Mouse (Mus musculus) stomach, embryonic 16.5 days (tissue): ENCODE results near the gene Arhgap42. TPM values are rescaled to one million over a fixed set of nuclear protein-coding genes. Genes with fewer than 3 reads are reported as not detected.

Source experiments
- ATAC-seq: fragments of 200-750 bp; cut with Nextera tagmentation; 2 replicates; pipeline ENCODE4 v1.8.0; 2017; ENCODE audit warnings: moderate number of reproducible peaks, moderate TSS enrichment; ENCODE audit not compliant: insufficient read depth, low FRiP score
- H3K27ac ChIP-seq: fragments of 300-500 bp; sonication (generic); 2 replicates; pipeline ENCODE4 v1.5.1; 2014; ENCODE audit warnings: low read length
- H3K27me3 ChIP-seq: fragments of 300-500 bp; sonication (generic); 2 replicates; pipeline ENCODE4 v1.6.1; 2014; ENCODE audit warnings: low read length, control low read depth, mixed read lengths; ENCODE audit not compliant: control insufficient read depth, insufficient read depth
- H3K36me3 ChIP-seq: fragments of 300-500 bp; sonication (generic); 2 replicates; pipeline ENCODE4 v1.6.1; 2014; ENCODE audit warnings: low read length; ENCODE audit not compliant: control insufficient read depth, insufficient read depth
- H3K4me1 ChIP-seq: fragments of 300-500 bp; sonication (generic); 2 replicates; pipeline ENCODE4 v1.6.1; 2014; ENCODE audit warnings: low read length, control low read depth, mixed read lengths; ENCODE audit not compliant: control insufficient read depth, insufficient read depth
- H3K4me2 ChIP-seq: fragments of 300-500 bp; sonication (generic); 2 replicates; pipeline ENCODE4 v1.6.1; 2014; ENCODE audit warnings: low read depth, low read length, mixed read lengths
- H3K4me3 ChIP-seq: fragments of 300-500 bp; sonication (generic); replicated peaks from 2 replicates; pipeline ENCODE4 v1.5.1; 2014; ENCODE audit warnings: mild to moderate bottlenecking, low read length
- H3K9ac ChIP-seq: fragments of 300-500 bp; sonication (generic); 2 replicates; pipeline ENCODE4 v1.6.1; 2014; ENCODE audit warnings: low read length
- H3K9me3 ChIP-seq: fragments of 300-500 bp; sonication (generic); replicated peaks from 2 replicates; pipeline ENCODE4 v1.6.1; 2016; ENCODE audit warnings: low read length, control low read depth; ENCODE audit not compliant: control insufficient read depth
- WGBS: fragments of 180-500 bp; shearing (Covaris S2); extraction: QIAGEN DNeasy Blood & Tissue Kit; methylation state at CpG from one replicate; pipeline ENCODE4 v1.1.7; 2014; 5-methylcytosine and 5-hydroxymethylcytosine counted together
- polyA plus RNA-seq: library from polyadenylated mRNA; unstranded; fragments of >200 nt; fragmentation: Nextera tagmentation; extraction: Ambion mirVana; gene quantifications from 2 replicates; pipeline ENCODE4 v1.2.1, GENCODE M21; 2015

Gene Arhgap42
- polyA plus RNA-seq, 1 experiment from 2014 or later: 27.2 TPM

DNA sequence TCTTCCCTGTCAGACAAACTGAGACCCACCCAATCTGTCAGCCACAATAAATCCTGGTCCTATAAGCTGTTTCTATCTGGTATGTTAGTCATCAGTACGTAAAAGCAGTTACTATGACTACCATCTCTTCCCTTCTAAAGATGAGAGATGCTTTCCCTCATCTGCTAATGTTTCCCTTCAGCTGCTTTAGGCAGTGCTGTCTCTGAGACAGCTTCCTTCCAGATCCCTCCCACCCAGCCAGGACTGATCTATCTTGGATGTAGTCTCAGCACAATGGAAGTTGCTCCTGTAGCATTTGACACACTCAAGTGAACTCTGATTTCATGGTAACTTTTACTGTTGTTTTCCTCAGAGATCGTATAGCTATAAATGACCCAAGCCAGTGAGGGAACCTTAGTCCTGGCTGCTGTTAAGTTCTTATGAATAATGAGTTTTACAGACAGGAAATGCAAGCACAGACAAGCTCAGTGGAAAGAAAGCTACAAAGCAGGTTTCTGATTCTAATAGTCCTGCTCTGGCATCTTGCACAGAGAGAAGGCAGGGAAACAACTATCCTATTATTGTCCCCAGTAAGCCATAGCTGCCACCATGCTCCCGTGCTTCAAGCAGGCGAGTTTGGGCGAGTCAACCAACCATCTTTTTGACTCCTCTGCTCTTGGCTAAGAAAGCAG is 67.6 kb downstream of the Arhgap42 start:
- no peak for ATAC-seq
- no peak overlapping the region for H3K4me2 ChIP-seq
- H3K27ac ChIP-seq: peak overlapping the region; percentile 61
- H3K9me3 ChIP-seq: no peaks in the 10 kb centered on the region
- no peak overlapping the region for H3K4me3 ChIP-seq
- no peaks in the 10 kb centered on the region for H3K36me3 ChIP-seq
- no peaks in the 10 kb centered on the region for H3K27me3 ChIP-seq
- peaks cover 9% of the 10 kb centered on the region for H3K4me1 ChIP-seq
- 50% methylated on average over 5 of the region's 5 CpGs for WGBS
- no peak overlapping the region for H3K9ac ChIP-seq

DNA sequence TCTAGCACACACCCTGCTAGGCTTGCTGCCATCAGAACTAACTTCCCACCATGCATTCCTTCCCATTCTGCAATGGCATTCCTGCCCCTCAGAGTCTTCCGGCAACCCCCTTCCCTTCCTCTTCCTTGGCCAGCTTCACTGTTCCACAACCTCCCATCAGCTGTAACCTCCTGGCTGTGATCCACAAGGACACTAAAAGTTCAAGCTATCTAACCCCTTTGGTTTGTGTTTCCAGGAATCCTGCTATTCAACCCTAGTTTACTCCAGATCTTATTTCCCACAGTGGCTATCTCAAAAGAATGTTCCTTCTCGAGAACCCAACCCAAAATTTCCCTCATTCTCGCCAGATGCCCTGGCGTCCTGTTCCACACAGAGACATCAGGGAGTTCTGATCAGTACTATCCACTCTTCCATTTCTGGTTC is 73.2 kb downstream of the Arhgap42 start:
- peaks cover 11% of the 10 kb centered on the region; the same call in 1 of the 2 replicates for H3K4me1 ChIP-seq
- H3K36me3 ChIP-seq: no peaks in the 10 kb centered on the region
- no peak overlapping the region for H3K4me2 ChIP-seq
- no peak overlapping the region for H3K27ac ChIP-seq
- no peaks in the 10 kb centered on the region for H3K9me3 ChIP-seq
- no peak overlapping the region for H3K4me3 ChIP-seq
- no peak for ATAC-seq
- no peak overlapping the region for H3K9ac ChIP-seq
- 69% methylated on average over 4 of the region's 4 CpGs for WGBS
- H3K27me3 ChIP-seq: no peaks in the 10 kb centered on the region

DNA sequence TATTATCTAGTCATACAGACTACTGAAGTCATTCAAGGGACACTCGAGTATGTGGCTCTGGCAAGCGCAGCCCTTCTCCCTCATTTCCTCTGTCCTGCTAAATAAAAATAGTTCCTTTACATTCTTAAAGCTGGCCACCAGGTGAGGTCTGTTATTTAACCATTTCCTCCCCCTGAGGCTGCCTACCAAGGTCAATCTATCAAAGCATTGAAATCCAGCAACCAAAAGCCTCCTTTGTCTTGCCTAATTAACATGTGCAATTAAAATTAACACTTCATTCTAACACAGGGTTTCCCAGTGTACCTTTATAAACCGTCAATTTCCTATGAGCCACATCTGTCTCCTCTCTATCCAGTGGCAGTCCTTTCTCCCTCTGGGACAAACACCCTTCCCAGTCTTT is 78.2 kb downstream of the Arhgap42 start:
- H3K4me3 ChIP-seq: no peak overlapping the region
- H3K9ac ChIP-seq: no peak overlapping the region
- H3K4me2 ChIP-seq: no peak overlapping the region
- H3K36me3 ChIP-seq: no peaks in the 10 kb centered on the region
- peaks cover 10% of the 10 kb centered on the region; the same call in 1 of the 2 replicates for H3K4me1 ChIP-seq
- ATAC-seq: no peak
- no peak overlapping the region for H3K27ac ChIP-seq
- no peaks in the 10 kb centered on the region for H3K27me3 ChIP-seq
- 63% methylated on average over 3 of the region's 3 CpGs for WGBS
- no peaks in the 10 kb centered on the region for H3K9me3 ChIP-seq

DNA sequence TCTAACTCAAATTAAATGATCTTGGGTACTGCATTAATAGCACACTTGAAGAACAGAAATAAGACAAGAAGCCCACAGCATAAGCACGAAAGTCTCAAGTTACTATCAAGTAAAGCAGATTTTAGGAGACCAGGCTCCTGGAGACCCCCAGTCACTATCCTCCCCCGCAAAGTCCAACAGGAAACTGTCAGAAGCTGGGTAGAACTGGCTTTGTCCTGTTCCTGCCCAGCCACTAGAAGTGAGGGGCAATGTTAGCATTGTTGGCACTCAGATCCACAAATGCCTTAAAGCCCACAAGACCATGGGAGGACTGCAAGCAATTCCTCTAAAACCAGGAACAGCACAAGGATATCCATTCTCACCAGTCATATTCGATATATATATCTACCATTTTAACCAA is 80.7 kb downstream of the Arhgap42 start:
- H3K4me3 ChIP-seq: no peak overlapping the region
- no peaks in the 10 kb centered on the region for H3K27me3 ChIP-seq
- H3K4me1 ChIP-seq: peaks cover 4% of the 10 kb centered on the region; the same call in 1 of the 2 replicates
- no peaks in the 10 kb centered on the region for H3K9me3 ChIP-seq
- H3K4me2 ChIP-seq: no peak overlapping the region
- 78% methylated on average over 3 of the region's 3 CpGs for WGBS
- no peak overlapping the region for H3K9ac ChIP-seq
- ATAC-seq: no peak
- no peaks in the 10 kb centered on the region for H3K36me3 ChIP-seq
- H3K27ac ChIP-seq: no peak overlapping the region

DNA sequence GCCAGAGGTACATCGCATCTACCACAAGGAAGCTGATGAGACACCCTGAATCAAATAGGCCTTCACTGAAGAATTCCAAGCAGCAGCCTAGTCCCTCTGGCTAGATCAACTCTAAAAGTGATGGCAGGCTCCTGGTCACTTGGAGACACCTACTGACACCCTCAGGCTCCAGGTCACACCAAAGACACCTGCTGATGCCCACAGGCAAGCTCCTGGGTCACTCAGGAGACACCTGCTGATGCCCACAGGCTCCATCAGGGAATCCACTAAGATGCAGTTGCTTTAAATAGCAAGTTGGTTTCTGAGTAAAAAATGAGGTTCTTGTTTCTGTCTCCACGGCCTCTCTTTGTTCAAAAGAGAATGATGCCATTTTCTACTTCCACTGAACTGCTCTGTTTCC is 81.5 kb downstream of the Arhgap42 start:
- H3K4me3 ChIP-seq: no peak overlapping the region
- no peaks in the 10 kb centered on the region for H3K27me3 ChIP-seq
- peaks cover 4% of the 10 kb centered on the region; the same call in 1 of the 2 replicates for H3K4me1 ChIP-seq
- H3K9ac ChIP-seq: no peak overlapping the region
- 68% methylated on average over 2 of the region's 2 CpGs for WGBS
- H3K27ac ChIP-seq: no peak overlapping the region
- no peaks in the 10 kb centered on the region for H3K9me3 ChIP-seq
- no peak overlapping the region for H3K4me2 ChIP-seq
- no peak for ATAC-seq
- no peaks in the 10 kb centered on the region for H3K36me3 ChIP-seq

DNA sequence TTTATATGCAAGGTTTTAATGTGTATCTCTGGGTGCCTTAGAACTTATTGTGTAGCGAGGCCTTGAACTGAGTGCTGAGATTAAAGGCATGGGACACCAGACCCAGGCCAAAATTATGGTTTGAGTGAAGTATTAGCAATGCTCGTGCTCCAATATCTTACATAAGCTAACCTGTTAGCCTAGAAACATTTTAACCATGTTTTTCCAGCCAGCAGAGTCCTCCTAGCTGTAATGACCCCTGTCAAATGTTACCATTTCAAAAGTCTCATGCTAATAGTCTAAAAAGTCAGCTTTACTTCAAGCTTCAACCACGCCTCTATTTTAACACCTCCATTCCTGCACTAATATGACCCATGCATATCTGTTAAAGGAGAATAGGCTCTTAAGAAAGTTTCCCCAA is 84.3 kb downstream of the Arhgap42 start:
- H3K27me3 ChIP-seq: no peaks in the 10 kb centered on the region
- H3K4me3 ChIP-seq: no peak overlapping the region
- no peaks in the 10 kb centered on the region for H3K9me3 ChIP-seq
- peaks cover 4% of the 10 kb centered on the region; the same call in 1 of the 2 replicates for H3K4me1 ChIP-seq
- WGBS: 80% methylated on average over 3 of the region's 3 CpGs
- no peak overlapping the region for H3K4me2 ChIP-seq
- ATAC-seq: no peak
- no peak overlapping the region for H3K9ac ChIP-seq
- no peak overlapping the region for H3K27ac ChIP-seq
- H3K36me3 ChIP-seq: no peaks in the 10 kb centered on the region

DNA sequence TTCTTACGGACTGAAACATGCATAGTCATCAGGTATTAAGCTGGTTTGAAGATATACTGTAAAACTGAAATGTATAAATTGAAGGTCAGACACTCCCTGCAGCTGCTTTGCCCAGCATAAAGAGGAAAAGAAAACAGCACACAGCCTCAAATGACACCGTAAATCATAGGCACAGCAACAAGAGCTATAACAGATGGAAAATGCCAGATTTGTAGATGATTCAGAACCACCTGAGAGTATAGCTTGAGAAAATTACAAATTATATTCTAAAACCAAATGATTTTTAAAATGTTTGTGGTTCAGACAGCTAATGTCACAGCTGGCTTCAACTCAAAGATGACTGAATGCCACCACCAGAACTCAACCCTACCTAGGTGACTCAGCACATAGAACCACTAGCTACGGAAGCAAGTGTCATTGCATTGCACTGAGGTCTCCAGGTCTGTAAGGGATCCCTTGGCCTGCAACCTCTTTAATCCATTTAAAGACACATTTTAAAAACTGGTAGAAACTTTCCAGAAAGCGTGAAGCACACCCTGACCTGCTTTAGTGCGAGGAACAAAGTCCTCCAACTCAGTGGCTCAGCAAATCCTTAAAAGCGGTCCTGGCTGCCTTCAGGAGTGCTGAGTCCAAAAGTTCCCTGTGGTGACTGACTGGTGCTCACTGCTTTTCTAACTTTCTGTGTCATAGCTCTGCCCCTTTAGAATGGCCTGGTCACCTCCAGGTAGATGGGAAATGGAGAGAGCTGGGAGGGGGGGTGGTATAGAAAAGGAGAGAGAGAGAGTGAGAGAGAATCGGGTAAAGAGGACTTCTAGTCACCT is 94.4 kb downstream of the Arhgap42 start:
- WGBS: 83% methylated on average over 7 of the region's 7 CpGs

DNA sequence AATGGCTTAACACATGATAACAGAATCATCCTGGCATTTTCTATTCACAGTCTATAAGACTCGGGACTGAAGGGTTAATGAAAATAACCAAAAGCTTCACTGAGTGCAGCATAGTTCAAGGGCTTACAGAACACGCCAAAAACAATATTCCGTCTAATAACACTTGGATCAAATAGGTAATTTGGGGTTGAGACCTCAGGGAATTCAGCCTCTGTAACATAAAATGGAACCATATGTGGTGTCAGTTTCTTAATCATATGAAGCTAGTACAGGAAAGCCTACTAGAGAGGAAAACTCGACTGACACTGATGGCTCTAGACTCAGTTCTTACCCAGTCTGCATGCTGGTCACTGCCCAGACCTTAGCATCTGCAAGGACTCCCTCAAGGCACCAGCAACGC is 95.8 kb downstream of the Arhgap42 start:
- no peak overlapping the region for H3K27ac ChIP-seq
- H3K4me1 ChIP-seq: 0 out of 2 replicates have a peak, but pooled peaks cover 6% of the 10 kb centered on the region
- H3K9ac ChIP-seq: no peak overlapping the region
- 71% methylated on average over 5 of the region's 5 CpGs for WGBS
- H3K36me3 ChIP-seq: no peaks in the 10 kb centered on the region
- no peaks in the 10 kb centered on the region for H3K9me3 ChIP-seq
- H3K4me3 ChIP-seq: no peak overlapping the region
- H3K27me3 ChIP-seq: no peaks in the 10 kb centered on the region
- no peak for ATAC-seq
- no peak overlapping the region for H3K4me2 ChIP-seq

More for the DNA sequence above, 94.4 kb downstream of the Arhgap42 start:
- Histone ChIP-seq H3K9me3 (no peaks in the 10 kb centered on the region), H3K27me3 (no peaks in the 10 kb centered on the region), H3K4me3 (no peak overlapping the region), H3K4me1 (0 out of 2 replicates have a peak, but pooled peaks cover 6% of the 10 kb centered on the region), H3K4me2 (no peak overlapping the region), H3K36me3 (no peaks in the 10 kb centered on the region), H3K9ac (no peak overlapping the region), H3K27ac (no peak overlapping the region)
- ATAC-seq: no peak

DNA sequence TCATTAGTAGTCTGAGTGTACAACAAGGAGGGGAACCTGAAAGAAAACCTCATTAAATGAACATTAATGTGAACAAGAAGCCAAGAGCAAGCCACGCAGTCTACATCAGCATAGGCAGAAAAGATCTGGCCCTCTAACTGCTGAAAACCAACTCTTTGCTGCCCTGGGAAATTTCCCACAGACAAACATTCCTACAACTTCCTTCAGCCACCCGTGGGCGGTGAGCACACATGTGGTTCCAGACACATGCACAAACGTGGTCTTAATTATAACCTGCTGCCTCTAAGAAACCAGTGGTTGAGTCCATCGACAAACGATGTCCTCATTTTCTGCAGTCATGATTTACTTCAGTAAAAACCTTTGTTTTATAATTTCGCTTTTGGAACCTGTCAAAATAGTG is 96.3 kb downstream of the Arhgap42 start:
- no peaks in the 10 kb centered on the region for H3K36me3 ChIP-seq
- H3K4me3 ChIP-seq: no peak overlapping the region
- H3K9ac ChIP-seq: no peak overlapping the region
- ATAC-seq: no peak
- no peak overlapping the region for H3K4me2 ChIP-seq
- H3K4me1 ChIP-seq: 0 out of 2 replicates have a peak, but pooled peaks cover 6% of the 10 kb centered on the region
- no peak overlapping the region for H3K27ac ChIP-seq
- WGBS: 80% methylated on average over 7 of the region's 7 CpGs
- H3K9me3 ChIP-seq: no peaks in the 10 kb centered on the region
- H3K27me3 ChIP-seq: no peaks in the 10 kb centered on the region
